Mouse (Mus musculus) CD4-positive, CD25-positive, alpha-beta regulatory T cell, adult 4 months (primary cell): ENCODE measurements around the gene Gm13199. TPM values are rescaled to one million over a fixed set of nuclear protein-coding genes. Genes with fewer than 3 reads are reported as not detected.

Source experiments
- ATAC-seq: one replicate; pipeline ENCODE4 v1.8.0; 2017
- polyA plus RNA-seq, 2 experiments: library from polyadenylated mRNA; unstranded; fragments of 100-300 nt; shearing (Covaris generic); gene quantifications; one replicate each; pipeline ENCODE4 v1.2.1; 2017

Gm13199 gene
- polyA plus RNA-seq, 2 experiments from 2014 or later: 2.5 TPM; not detected in 1

GRCm38 (mm10) chr2:5821264-5821663 lies 41.5 kb downstream of the Gm13199 start:
- no peak for ATAC-seq

Other genes with a start within 250 kb of the Gm13199 start
- gene Camk1d, start 148.4 kb downstream of the Gm13199 start, polyA plus RNA-seq: 10 to 100 TPM in 1 of 2 experiments, 1 to 10 TPM in 1; 9.7 to 10.1 TPM
- gene Nudt5, start 17.9 kb downstream of the Gm13199 start, polyA plus RNA-seq: 10 to 100 TPM; 42.0 to 54.7 TPM
- 100 to 1,000 TPM; 181 to 224 TPM for gene Cdc123, start 17.8 kb downstream of the Gm13199 start, polyA plus RNA-seq
- 10 to 100 TPM; 17.6 to 25.1 TPM for gene Sec61a2, start 32.5 kb upstream of the Gm13199 start, polyA plus RNA-seq
- under 1 TPM in 1 of 2 experiments, not detected in 1; 0.05 TPM for gene Dhtkd1, start 79.9 kb upstream of the Gm13199 start, polyA plus RNA-seq
- gene Upf2, start 88.5 kb upstream of the Gm13199 start, polyA plus RNA-seq: 10 to 100 TPM; 18.5 to 20.8 TPM